Mouse (Mus musculus): ENCODE data around the gene Zfp398. TPM values are rescaled to one million over a fixed set of nuclear protein-coding genes. Genes with fewer than 3 reads are reported as not detected.

Zfp398 gene
- 20.6 TPM for polyA plus RNA-seq (2017; shearing (Covaris generic))

DNA sequence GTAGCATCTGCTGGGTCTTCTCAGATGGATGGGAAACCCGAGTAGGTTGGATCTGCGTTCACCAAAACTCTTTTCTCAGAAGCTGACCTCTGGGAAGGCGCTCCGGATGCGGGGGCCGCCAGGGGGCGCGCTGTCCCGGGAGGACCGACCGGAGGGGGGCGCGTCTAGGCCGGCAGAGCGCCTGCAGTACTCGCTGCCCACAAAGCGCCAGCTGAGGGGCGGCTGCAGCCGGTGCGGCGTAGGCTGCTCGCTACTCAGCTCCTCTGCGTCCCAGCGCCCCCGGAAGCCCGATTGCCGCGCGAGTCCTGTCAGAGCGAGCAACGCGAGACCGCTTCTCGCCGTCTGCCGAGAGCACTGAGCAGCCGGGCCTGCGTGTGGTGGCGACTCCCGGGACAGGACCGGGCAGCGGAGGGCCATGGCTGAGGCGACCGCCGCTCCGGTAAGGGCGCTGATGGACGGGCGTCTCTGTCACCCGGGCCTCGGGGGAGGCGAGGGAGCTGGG lies at the start of gene Zfp398:
Gene Zfp398, plus strand, starts transcription at position 180 of the 502 bp plus-strand sequence.

DNA sequence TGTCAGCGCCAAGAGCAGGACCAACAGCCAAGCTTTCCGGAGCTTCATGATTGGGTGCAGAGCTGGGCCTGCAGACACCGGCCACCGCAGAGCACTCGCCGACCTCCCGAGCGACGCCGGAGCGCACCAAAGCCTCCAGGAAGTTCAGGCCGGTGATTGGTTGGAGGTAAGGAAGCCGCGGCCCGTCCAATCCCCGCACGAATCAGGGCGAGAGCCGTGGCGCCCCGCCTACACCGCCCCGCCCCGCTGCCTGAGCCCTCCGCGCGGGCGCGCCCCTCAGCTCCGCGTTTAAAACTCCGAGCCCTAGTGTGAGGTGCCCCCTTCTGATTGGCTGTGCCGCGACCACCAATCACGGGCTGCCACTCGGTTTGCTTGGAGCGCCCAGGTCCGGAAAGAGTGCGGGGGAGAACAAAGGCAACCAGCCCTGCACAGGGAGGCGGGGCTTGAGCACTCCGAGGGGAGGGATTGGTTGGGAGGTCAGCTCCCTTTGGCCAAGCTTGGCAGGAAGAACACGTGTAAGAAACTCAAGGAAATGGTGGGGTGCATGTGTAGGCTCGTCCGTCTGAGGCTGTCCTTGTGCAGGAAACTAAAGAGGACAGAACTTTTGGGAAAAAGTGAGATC lies 22.1 kb upstream of the Zfp398 start, which contains the start of gene Pdia4:
Gene Pdia4, minus strand, starts transcription at position 174 of the 622 bp plus-strand sequence.

DNA sequence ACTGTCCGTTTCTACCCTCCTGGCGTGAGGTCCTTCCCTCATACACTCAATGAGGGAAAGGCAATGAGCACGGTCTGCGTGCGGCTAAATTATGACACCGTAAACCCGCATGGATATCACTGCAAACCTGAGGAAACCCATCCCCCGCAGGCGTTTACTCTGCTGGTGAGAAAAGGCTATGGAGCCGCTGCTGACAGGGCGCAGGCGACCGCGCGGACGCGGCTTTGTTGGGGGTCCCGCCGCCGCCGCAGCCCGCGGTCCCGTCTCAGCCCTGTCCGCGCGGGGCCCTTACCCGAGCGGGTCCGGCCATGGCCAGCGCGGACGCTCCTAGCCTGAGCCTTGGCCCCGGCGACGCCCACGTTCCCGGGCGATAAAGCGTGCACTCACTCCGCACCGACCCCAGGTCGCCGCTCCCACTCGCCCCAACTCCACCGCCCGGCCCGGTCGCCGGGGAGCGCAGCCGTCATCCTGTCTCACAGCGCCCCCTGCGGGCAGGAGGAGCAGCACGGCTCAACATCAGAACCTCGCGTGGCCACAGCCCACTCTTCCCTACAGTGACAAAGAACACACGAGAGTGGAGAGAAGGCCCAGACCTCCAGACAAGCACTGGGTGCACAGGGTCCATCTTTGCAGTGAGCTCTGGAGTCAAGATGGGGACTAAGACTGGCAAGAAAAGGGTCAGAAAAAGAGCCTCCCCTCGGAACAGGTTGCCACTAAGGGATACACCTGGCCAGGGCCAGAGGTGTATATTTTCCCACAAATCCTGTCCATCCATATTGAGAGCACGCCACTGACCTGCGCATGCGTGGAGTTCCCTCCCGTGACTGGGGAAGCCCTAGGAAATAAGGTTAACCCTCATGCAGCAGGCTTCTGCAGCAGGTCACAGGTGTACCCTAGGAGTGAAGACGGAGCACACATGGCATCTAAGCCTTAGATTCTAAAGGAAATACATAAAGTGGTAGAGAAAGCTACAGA lies 5.1 kb upstream of the Zfp398 start, which contains the start of gene Zfp786:
Gene Zfp786, minus strand, starts transcription at position 764 of the 975 bp plus-strand sequence.

DNA sequence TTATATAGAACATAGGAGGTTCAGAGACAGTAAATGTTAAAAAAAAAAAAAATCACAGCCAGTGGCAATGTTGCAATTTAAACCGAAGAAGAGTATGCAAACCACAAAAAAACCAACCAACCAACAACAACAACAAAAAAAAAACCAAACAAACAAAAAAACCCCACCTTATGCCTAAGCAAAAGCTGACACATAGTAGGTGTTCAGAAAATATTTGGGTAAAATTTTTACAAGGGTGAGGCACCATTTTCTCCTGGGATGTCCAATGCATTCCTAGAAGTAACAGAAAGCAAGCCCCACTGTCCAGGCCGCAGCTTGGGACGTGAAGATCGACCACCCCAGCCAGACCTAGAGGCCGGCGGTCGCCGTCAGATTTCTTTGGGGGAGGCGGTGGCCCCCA lies 41.6 kb downstream of the Zfp398 start, which contains the start of gene Zfp282:
Gene Zfp282, plus strand, starts transcription at position 147 of the 400 bp plus-strand sequence.

DNA sequence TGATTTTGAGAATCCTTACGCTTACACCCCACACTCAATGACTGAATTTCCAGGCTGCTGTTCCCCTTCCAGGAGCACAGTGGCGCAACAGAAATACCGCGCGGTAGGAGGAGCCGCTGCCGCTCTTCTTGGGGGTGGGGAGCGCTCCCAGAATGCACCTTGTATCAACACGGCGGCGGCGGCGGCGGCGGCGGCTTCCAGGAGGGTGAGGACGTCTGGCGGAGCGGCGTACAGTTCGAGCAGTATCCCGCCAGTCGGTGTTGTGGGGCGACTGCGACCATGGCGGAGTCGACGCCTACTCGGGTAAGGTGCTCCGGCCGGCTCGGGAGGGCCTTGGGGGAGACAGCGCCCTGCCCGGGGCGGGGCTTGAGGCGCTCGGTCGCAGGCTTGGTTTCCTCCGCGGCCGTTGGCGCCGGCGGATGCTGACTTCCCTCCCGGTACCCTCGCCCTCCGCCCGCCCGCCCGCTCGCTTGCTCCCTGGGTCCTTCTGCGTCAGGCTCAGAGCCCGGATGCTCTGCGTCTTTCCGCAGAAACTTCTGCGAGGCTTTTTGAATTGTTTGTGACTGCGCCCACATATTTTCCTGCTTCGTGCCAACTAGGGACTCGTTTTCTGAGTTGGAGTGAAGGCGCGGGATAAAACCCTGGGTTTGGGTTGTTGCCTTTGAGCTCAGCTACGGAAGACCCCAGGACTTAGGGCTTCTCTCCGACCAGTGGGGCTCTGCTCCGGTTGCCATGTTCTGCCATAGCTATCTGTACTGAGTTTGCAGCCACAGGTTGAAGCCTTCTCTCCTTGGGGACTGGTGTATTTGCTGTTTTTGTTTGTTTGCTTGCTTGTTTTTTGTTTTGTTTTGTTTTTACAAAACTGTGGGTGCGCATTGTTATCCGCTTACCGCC lies 85.2 kb downstream of the Zfp398 start, which contains the start of gene Zfp212:
Gene Zfp212, plus strand, starts transcription at position 30 of the 894 bp plus-strand sequence.

Other genes starting within 250 kb of the Zfp398 start
- 27.2 TPM for gene Ezh2, start 240.3 kb upstream of the Zfp398 start, polyA plus RNA-seq (2017; shearing (Covaris generic))
- 160 TPM for gene Pdia4, start 22.2 kb upstream of the Zfp398 start, polyA plus RNA-seq (2017; shearing (Covaris generic))
- not detected for gene Zfp786, start 4.8 kb upstream of the Zfp398 start, polyA plus RNA-seq (2017; shearing (Covaris generic))
- gene Zfp282, start 41.5 kb downstream of the Zfp398 start, polyA plus RNA-seq (2017; shearing (Covaris generic)): 3.5 TPM
- 22.8 TPM for gene Zfp212, start 84.8 kb downstream of the Zfp398 start, polyA plus RNA-seq (2017; shearing (Covaris generic))
- 31.4 TPM for gene Zfp956, start 117.7 kb downstream of the Zfp398 start, polyA plus RNA-seq (2017; shearing (Covaris generic))
- 1.9 TPM for gene Zfp777, start 213.2 kb downstream of the Zfp398 start, polyA plus RNA-seq (2017; shearing (Covaris generic))

All from CD4-positive, CD25-positive, alpha-beta regulatory T cell, adult 9 weeks (primary cell).